Mouse (Mus musculus) kidney, embryonic 16.5 days (tissue): Measurements from ENCODE around the gene Tle2. TPM values are rescaled to one million over a fixed set of nuclear protein-coding genes. Genes with fewer than 3 reads are reported as not detected.

Experiments
- ATAC-seq: fragments of 200-750 bp; cut with Nextera tagmentation; 2 replicates; pipeline ENCODE4 v1.8.0; 2017; ENCODE audit warnings: moderate TSS enrichment; ENCODE audit not compliant: low FRiP score, low TSS enrichment
- H3K27ac ChIP-seq: fragments of 300-500 bp; sonication (generic); 2 replicates; pipeline ENCODE4 v1.5.1; 2014; ENCODE audit warnings: low read length
- H3K27me3 ChIP-seq: fragments of 300-500 bp; sonication (generic); 2 replicates; pipeline ENCODE4 v1.6.1; 2014; ENCODE audit warnings: low read length, control low read depth, mixed read lengths; ENCODE audit not compliant: insufficient read depth
- H3K36me3 ChIP-seq: fragments of 300-500 bp; sonication (generic); 2 replicates; pipeline ENCODE4 v1.6.1; 2014; ENCODE audit warnings: low read length, control low read depth, mixed read lengths; ENCODE audit not compliant: insufficient read depth
- H3K4me1 ChIP-seq: fragments of 300-500 bp; sonication (generic); 2 replicates; pipeline ENCODE4 v1.6.1; 2014; ENCODE audit warnings: low read length, control low read depth, mixed read lengths; ENCODE audit not compliant: insufficient read depth
- H3K4me2 ChIP-seq: fragments of 300-500 bp; sonication (generic); replicated peaks from 2 replicates; pipeline ENCODE4 v1.6.1; 2014; ENCODE audit warnings: low read depth, low read length
- H3K4me3 ChIP-seq: fragments of 300-500 bp; sonication (generic); 2 replicates; pipeline ENCODE4 v1.5.1; 2014; ENCODE audit warnings: mild to moderate bottlenecking, low read length
- H3K9ac ChIP-seq: fragments of 300-500 bp; sonication (generic); replicated peaks from 2 replicates; pipeline ENCODE4 v1.6.1; 2014; ENCODE audit warnings: low read length
- H3K9me3 ChIP-seq: fragments of 300-500 bp; sonication (generic); 2 replicates; pipeline ENCODE4 v1.6.1; 2016; ENCODE audit warnings: low read length, control low read depth
- WGBS: fragments of 180-500 bp; shearing (Covaris S2); extraction: QIAGEN DNeasy Blood & Tissue Kit; methylation state at CpG from one replicate; pipeline ENCODE4 v1.1.7; 2014; 5-methylcytosine and 5-hydroxymethylcytosine counted together
- polyA plus RNA-seq: library from polyadenylated mRNA; unstranded; fragments of >200 nt; fragmentation: Nextera tagmentation; extraction: Ambion mirVana; gene quantifications from 2 replicates; pipeline ENCODE4 v1.2.1, GENCODE M21; 2015

Gene Tle2
- polyA plus RNA-seq, 1 experiment from 2014 or later: 41.0 TPM

DNA sequence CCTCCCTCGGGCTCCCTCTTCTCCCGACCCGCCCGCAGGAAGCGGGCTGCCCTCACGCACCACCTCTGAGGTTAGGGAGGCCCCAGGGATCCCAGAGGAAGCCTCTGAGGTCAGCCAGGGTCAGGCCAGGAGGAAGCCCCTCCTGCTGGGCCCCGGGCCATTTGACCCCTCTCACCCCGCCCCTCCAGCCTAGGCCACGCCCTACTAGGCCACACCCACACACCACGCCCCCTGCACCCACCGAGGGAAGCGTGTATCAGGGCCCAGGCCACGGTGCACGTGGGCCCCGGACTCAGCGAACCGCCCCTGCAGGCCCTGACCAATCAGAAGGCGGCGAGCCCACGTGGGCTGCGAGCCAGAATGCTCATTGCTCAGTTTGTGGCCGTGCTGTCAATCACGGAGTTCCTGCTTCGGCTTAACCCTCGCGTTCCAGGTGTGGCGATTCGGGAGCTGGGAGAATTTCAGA lies 26.4 kb downstream of the Tle2 start, which contains the start of gene Tle6:
Gene Tle6 (minus strand): TSS at position 336 of the 466 bp plus-strand sequence.
- H3K9ac ChIP-seq: 0 out of 2 replicates have a peak within 1 kb of the TSS, but pooled peaks have one; percentile 32
- H3K4me3 ChIP-seq: peak within 1 kb of the TSS; percentile 29
- peak within 1 kb of the TSS; percentile 85 for H3K27ac ChIP-seq
- H3K9me3 ChIP-seq: no peaks in the 10 kb centered on the region
- 0% methylated on average over 25 of the region's 28 CpGs for WGBS
- peak within 1 kb of the TSS; percentile 51 for H3K4me2 ChIP-seq
- peak; percentile 83 for ATAC-seq
- H3K4me1 ChIP-seq: peaks cover 69% of the 10 kb centered on the region
- H3K27me3 ChIP-seq: no peaks in the 10 kb centered on the region
- no peaks in the 10 kb centered on the region for H3K36me3 ChIP-seq

GRCm38 (mm10) chr10:81601396-81601905 lies 27.1 kb downstream of the Tle2 start:
- no peak for ATAC-seq
- Histone ChIP-seq H3K9me3 (no peaks in the 10 kb centered on the region), H3K27ac (peak overlapping the region; percentile 85), H3K36me3 (no peaks in the 10 kb centered on the region), H3K4me2 (peak overlapping the region; percentile 51), H3K9ac (0 out of 2 replicates have a peak overlapping the region, but pooled peaks have one; percentile 25), H3K4me3 (peak overlapping the region; percentile 1; the same call in 1 of the 2 replicates), H3K27me3 (no peaks in the 10 kb centered on the region), H3K4me1 (peaks cover 63% of the 10 kb centered on the region)
- 16% methylated on average over 7 of the region's 7 CpGs for WGBS

GRCm38 (mm10) chr10:81602741-81603151 lies 28.4 kb downstream of the Tle2 start:
- no peaks in the 10 kb centered on the region for H3K36me3 ChIP-seq
- H3K27ac ChIP-seq: no peak overlapping the region
- peaks cover 55% of the 10 kb centered on the region for H3K4me1 ChIP-seq
- no peak overlapping the region for H3K9ac ChIP-seq
- no peak for ATAC-seq
- H3K4me3 ChIP-seq: no peak overlapping the region
- 25% methylated on average over 4 of the region's 4 CpGs for WGBS
- H3K4me2 ChIP-seq: no peak overlapping the region
- H3K9me3 ChIP-seq: no peaks in the 10 kb centered on the region
- no peaks in the 10 kb centered on the region for H3K27me3 ChIP-seq

GRCm38 (mm10) chr10:81604019-81604967 lies 29.9 kb downstream of the Tle2 start:
- no peak overlapping the region for H3K4me3 ChIP-seq
- no peak overlapping the region for H3K27ac ChIP-seq
- ATAC-seq: no peak
- H3K36me3 ChIP-seq: no peaks in the 10 kb centered on the region
- H3K4me2 ChIP-seq: peak overlapping the region; percentile 75
- peaks cover 44% of the 10 kb centered on the region for H3K4me1 ChIP-seq
- 0 out of 2 replicates have a peak overlapping the region, but pooled peaks have one; percentile 28 for H3K9ac ChIP-seq
- 77% methylated on average over 12 of the region's 12 CpGs for WGBS
- no peaks in the 10 kb centered on the region for H3K9me3 ChIP-seq
- no peaks in the 10 kb centered on the region for H3K27me3 ChIP-seq

GRCm38 (mm10) chr10:81604968-81605665 lies 30.8 kb downstream of the Tle2 start:
- Histone ChIP-seq H3K36me3 (no peaks in the 10 kb centered on the region), H3K27ac (peak overlapping the region; percentile 95), H3K4me3 (peak overlapping the region; percentile 50), H3K9me3 (no peaks in the 10 kb centered on the region), H3K4me1 (peaks cover 36% of the 10 kb centered on the region), H3K9ac (peak overlapping the region; percentile 68), H3K4me2 (peak overlapping the region; percentile 75), H3K27me3 (no peaks in the 10 kb centered on the region)
- ATAC-seq: peak; percentile 31
- 19% methylated on average over 29 of the region's 29 CpGs for WGBS

DNA sequence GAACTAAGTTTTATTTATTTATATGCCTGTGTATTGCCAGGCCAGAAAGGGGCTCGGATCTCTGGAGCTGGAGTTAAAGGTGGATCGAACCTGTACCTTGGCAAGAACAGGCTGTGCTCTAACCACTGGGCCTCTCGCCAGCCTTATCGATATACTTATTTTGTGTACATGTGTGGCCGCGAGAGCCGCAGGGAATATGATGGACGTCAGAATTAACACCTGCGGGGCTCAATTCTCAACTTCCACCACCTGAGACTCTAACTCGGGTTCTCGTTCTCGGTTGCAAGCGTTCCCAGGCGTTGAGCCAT lies 31.3 kb downstream of the Tle2 start:
- peak overlapping the region; percentile 75 for H3K4me2 ChIP-seq
- peak overlapping the region; percentile 50 for H3K4me3 ChIP-seq
- 4% methylated on average over 14 of the region's 14 CpGs for WGBS
- H3K27me3 ChIP-seq: no peaks in the 10 kb centered on the region
- H3K27ac ChIP-seq: peak overlapping the region; percentile 95
- no peaks in the 10 kb centered on the region for H3K36me3 ChIP-seq
- peak overlapping the region; percentile 68 for H3K9ac ChIP-seq
- H3K9me3 ChIP-seq: no peaks in the 10 kb centered on the region
- ATAC-seq: 0 out of 2 replicates have a peak, but pooled peaks have one; percentile 0
- peaks cover 31% of the 10 kb centered on the region for H3K4me1 ChIP-seq

DNA sequence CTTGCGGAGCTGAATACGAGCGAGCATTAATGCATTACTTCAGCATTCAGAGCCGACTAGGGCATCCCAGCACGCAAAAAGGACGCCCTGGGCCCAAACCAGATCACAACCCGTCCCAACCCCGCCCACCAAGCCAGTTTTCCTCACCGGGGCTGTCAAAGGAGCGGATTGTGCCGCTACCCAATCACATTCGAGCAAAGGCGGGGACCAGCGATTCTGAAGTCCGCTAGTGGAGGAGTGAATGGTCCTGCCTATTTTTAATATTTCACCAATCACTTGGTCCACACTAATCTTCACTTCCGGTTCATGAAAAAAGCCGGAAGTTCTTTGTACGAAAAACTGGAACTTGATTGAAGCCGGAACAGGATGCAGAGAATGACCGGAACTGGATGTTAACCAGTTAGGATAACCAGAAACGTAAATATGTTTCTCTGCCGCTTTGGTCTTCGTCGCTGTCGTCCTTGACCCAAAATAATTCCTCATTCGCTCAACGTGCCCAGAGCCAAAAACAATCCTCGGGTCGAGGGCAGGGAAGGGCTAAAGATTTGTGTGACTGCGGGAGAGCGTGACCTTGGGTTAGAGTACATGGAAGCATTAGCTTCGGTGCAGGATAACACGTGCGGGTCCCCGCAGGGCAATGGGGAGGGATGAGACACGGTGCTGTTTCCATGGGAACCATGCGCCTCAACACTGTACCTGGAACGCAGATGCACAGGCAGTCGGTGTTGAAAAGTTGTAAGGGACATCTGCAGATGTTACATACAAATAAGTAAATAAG lies 31.8 kb downstream of the Tle2 start, which contains the start of gene BC025920:
Gene BC025920 (plus strand): TSS at position 297 of the 778 bp plus-strand sequence.
- Histone ChIP-seq H3K4me2 (peak within 1 kb of the TSS; percentile 75), H3K36me3 (no peaks in the 10 kb centered on the region), H3K4me3 (peak within 1 kb of the TSS; percentile 50), H3K9ac (peak within 1 kb of the TSS; percentile 71), H3K27me3 (no peaks in the 10 kb centered on the region), H3K4me1 (peaks cover 26% of the 10 kb centered on the region), H3K27ac (peak within 1 kb of the TSS; percentile 95), H3K9me3 (peaks cover 2% of the 10 kb centered on the region; the same call in 1 of the 2 replicates)
- WGBS: 1% methylated on average over 39 of the region's 39 CpGs
- peak; percentile 90 for ATAC-seq

DNA sequence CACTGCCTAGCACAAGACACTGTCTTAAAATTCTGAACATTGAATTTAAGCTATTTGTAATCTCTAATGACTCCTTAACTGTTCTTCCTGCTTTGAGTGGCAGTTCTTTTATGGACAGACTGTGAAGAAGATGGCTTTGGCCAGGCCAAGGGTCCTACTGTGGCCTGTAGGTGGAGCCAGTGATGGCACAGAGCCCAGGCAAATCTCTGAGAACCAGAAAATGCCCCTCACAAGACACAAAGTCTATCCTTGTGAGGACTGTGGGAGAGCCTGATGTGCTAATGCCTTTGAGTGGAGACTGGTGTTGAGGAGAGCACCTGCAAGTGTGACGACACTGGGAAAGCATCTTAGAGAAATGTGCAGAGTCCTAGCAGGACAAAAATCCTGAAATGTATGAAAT lies 33.9 kb downstream of the Tle2 start:
- H3K27ac ChIP-seq: no peak overlapping the region
- H3K4me3 ChIP-seq: no peak overlapping the region
- peaks cover 6% of the 10 kb centered on the region; the same call in 1 of the 2 replicates for H3K9me3 ChIP-seq
- no peaks in the 10 kb centered on the region for H3K36me3 ChIP-seq
- WGBS: 93% methylated on average over 1 of the region's 1 CpGs
- H3K27me3 ChIP-seq: no peaks in the 10 kb centered on the region
- no peak overlapping the region for H3K9ac ChIP-seq
- H3K4me2 ChIP-seq: no peak overlapping the region
- peaks cover 10% of the 10 kb centered on the region for H3K4me1 ChIP-seq
- ATAC-seq: no peak

DNA sequence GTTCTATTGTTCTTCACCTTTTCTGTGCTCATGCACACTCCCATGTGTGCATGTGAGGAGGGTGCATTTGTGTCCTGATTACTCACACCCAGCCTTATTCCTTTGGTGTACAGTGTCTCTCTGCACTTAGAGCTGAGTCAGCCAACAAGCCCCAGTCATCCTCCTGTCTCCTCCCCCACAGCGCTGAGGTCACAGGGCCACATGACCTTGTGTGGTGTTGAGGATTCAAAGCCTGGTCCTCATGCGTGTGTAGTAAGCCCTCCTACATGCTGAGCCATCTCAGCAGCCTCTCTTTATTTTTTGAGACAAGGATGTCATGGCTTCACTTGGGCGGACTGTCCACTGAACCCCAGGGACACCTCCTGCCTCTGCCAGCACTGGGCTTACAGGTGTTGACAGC lies 38.4 kb downstream of the Tle2 start:
- no peak overlapping the region for H3K4me3 ChIP-seq
- H3K36me3 ChIP-seq: no peaks in the 10 kb centered on the region
- peaks cover 6% of the 10 kb centered on the region; the same call in 1 of the 2 replicates for H3K9me3 ChIP-seq
- ATAC-seq: no peak
- no peaks in the 10 kb centered on the region; the same call in 1 of the 2 replicates for H3K4me1 ChIP-seq
- no peak overlapping the region for H3K4me2 ChIP-seq
- no peak overlapping the region for H3K9ac ChIP-seq
- 59% methylated on average over 3 of the region's 3 CpGs for WGBS
- H3K27ac ChIP-seq: no peak overlapping the region
- no peaks in the 10 kb centered on the region for H3K27me3 ChIP-seq
